Mouse (Mus musculus) stomach, postnatal 0 days (tissue): ENCODE measurements at regions not wholly inside any gene's neighbourhood (a gene's known extent, or its start where the extent isn't known, plus 50 kb on each side); places are given as distances from the start of the nearest gene placed in this dataset.

ENCODE experiments used
- ATAC-seq: fragments of 200-750 bp; cut with Nextera tagmentation; 2 replicates; pipeline ENCODE4 v1.8.0; 2017; ENCODE audit not compliant: low FRiP score, low TSS enrichment
- DNase-seq: peaks from one replicate; pipeline ENCODE4 v3.0.0-alpha.2; 2016; ENCODE audit warnings: low spot score
- H3K27ac ChIP-seq: fragments of 300-500 bp; sonication (generic); replicated peaks from 2 replicates; pipeline ENCODE4 v1.5.1; 2014; ENCODE audit warnings: mild to moderate bottlenecking, control low read depth
- H3K27me3 ChIP-seq: fragments of 300-500 bp; sonication (generic); 2 replicates; pipeline ENCODE4 v1.6.1; 2014; ENCODE audit warnings: low read length; ENCODE audit not compliant: control insufficient read depth, insufficient read depth
- H3K36me3 ChIP-seq: fragments of 300-500 bp; sonication (generic); 2 replicates; pipeline ENCODE4 v1.6.1; 2014; ENCODE audit warnings: low read length, mixed read lengths; ENCODE audit not compliant: control insufficient read depth, insufficient read depth
- H3K4me1 ChIP-seq: fragments of 300-500 bp; sonication (generic); replicated peaks from 2 replicates; pipeline ENCODE4 v1.6.1; 2014; ENCODE audit warnings: antibody characterized with exemption; ENCODE audit not compliant: control insufficient read depth, insufficient read depth
- H3K4me2 ChIP-seq: fragments of 300-500 bp; sonication (generic); replicated peaks from 2 replicates; pipeline ENCODE4 v1.6.1; 2014; ENCODE audit warnings: low read depth, mild to moderate bottlenecking, control low read depth, moderate library complexity
- H3K4me3 ChIP-seq: fragments of 300-500 bp; sonication (generic); 2 replicates; pipeline ENCODE4 v1.5.1; 2014; ENCODE audit warnings: low read depth, low read length, control low read depth
- H3K9ac ChIP-seq: fragments of 300-500 bp; sonication (generic); 2 replicates; pipeline ENCODE4 v1.6.1; 2014; ENCODE audit warnings: mild to moderate bottlenecking, low read length, control low read depth, mixed read lengths
- H3K9me3 ChIP-seq: fragments of 300-500 bp; sonication (generic); 2 replicates; pipeline ENCODE4 v1.6.1; 2016; ENCODE audit warnings: low read length; ENCODE audit not compliant: control insufficient read depth
- CTCF ChIP-seq: IDR thresholded peaks from 2 replicates; pipeline ENCODE4 v1.5.1; 2016; ENCODE audit warnings: antibody characterized with exemption, low read depth, mild to moderate bottlenecking, moderate library complexity
- EP300 ChIP-seq: optimal IDR thresholded peaks from 2 replicates; pipeline ENCODE3; 2016; ENCODE audit warnings: antibody characterized with exemption
- WGBS: fragments of 180-500 bp; shearing (Covaris S2); extraction: QIAGEN DNeasy Blood & Tissue Kit; methylation state at CpG from one replicate; pipeline ENCODE4 v1.1.7; 2014; 5-methylcytosine and 5-hydroxymethylcytosine counted together

GRCm38 (mm10) chr3:120015376-120015775 is 231.1 kb upstream of the Ptbp2 start:
- no peaks in the 10 kb centered on the region for H3K36me3 ChIP-seq
- TF ChIP-seq CTCF = no peak
- TF ChIP-seq EP300 = no peak
- H3K4me3 ChIP-seq = no peak overlapping the region
- H3K27ac ChIP-seq = no peak overlapping the region
- ATAC-seq (no peak), DNase-seq (no peak)
- H3K27me3 ChIP-seq = no peaks in the 10 kb centered on the region
- H3K9me3 ChIP-seq = no peaks in the 10 kb centered on the region
- no peaks in the 10 kb centered on the region for H3K4me1 ChIP-seq
- 85% methylated on average over 7 of the region's 7 CpGs for WGBS
- H3K4me2 ChIP-seq = no peak overlapping the region
- no peak overlapping the region for H3K9ac ChIP-seq

- Histone ChIP-seq H3K4me3 (no peak overlapping the region), H3K36me3 (no peaks in the 10 kb centered on the region), H3K27me3 (no peaks in the 10 kb centered on the region), H3K9me3 (no peaks in the 10 kb centered on the region), H3K9ac (no peak overlapping the region), H3K4me1 (no peaks in the 10 kb centered on the region), H3K27ac (no peak overlapping the region), H3K4me2 (no peak overlapping the region)
- no peak for ATAC-seq
- WGBS = 28% methylated on average over 3 of the region's 3 CpGs
- no peak for DNase-seq
- no peak for TF ChIP-seq CTCF
- TF ChIP-seq EP300 = no peak
Observed at GRCm38 (mm10) chr3:120011861-120012260, 227.6 kb upstream of the Ptbp2 start.

- Histone ChIP-seq H3K9ac (no peak overlapping the region), H3K36me3 (no peaks in the 10 kb centered on the region), H3K27me3 (no peaks in the 10 kb centered on the region), H3K4me3 (no peak overlapping the region), H3K9me3 (no peaks in the 10 kb centered on the region), H3K4me2 (no peak overlapping the region), H3K4me1 (no peaks in the 10 kb centered on the region), H3K27ac (no peak overlapping the region)
- 79% methylated on average over 3 of the region's 3 CpGs for WGBS
- DNase-seq (no peak), ATAC-seq (no peak)
- no peak for TF ChIP-seq EP300
- no peak for TF ChIP-seq CTCF
Observed at GRCm38 (mm10) chr3:120008110-120008509, 223.8 kb upstream of the Ptbp2 start.

GRCm38 (mm10) chr3:120004588-120004987 is 220.3 kb upstream of the Ptbp2 start:
- no peak overlapping the region for H3K9ac ChIP-seq
- no peak overlapping the region for H3K4me3 ChIP-seq
- H3K36me3 ChIP-seq = no peaks in the 10 kb centered on the region
- 90% methylated on average over 3 of the region's 3 CpGs for WGBS
- ATAC-seq (no peak), DNase-seq (no peak)
- H3K9me3 ChIP-seq = no peaks in the 10 kb centered on the region
- no peaks in the 10 kb centered on the region for H3K27me3 ChIP-seq
- no peak overlapping the region for H3K27ac ChIP-seq
- no peaks in the 10 kb centered on the region for H3K4me1 ChIP-seq
- no peak for TF ChIP-seq CTCF
- TF ChIP-seq EP300 = no peak
- H3K4me2 ChIP-seq = no peak overlapping the region

DNA sequence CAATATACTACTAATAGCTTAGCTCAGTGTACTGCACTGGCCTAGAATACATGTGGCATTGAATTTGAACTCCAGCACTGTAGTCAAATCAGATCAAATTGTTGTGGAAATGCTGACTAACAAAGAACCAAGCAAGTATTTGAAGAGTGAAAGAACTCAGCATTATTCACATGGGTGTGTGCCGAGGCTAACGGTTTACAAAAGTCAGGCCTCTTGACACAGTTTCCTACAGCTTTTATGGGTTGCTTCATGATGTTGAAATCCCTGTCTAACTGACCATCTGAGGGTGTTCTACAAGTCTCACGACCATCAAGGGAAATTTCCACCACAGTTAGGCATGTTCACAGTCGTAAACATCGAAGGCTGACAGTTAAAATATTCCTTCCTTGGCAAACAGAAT is 216.0 kb upstream of the Ptbp2 start:
- H3K4me2 ChIP-seq = no peak overlapping the region
- DNase-seq (no peak), ATAC-seq (no peak)
- no peak for TF ChIP-seq CTCF
- TF ChIP-seq EP300 = no peak
- H3K36me3 ChIP-seq = no peaks in the 10 kb centered on the region
- 35% methylated on average over 5 of the region's 5 CpGs for WGBS
- H3K9ac ChIP-seq = no peak overlapping the region
- H3K4me3 ChIP-seq = no peak overlapping the region
- no peaks in the 10 kb centered on the region for H3K27me3 ChIP-seq
- H3K9me3 ChIP-seq = no peaks in the 10 kb centered on the region
- no peak overlapping the region for H3K27ac ChIP-seq
- H3K4me1 ChIP-seq = no peaks in the 10 kb centered on the region

DNA sequence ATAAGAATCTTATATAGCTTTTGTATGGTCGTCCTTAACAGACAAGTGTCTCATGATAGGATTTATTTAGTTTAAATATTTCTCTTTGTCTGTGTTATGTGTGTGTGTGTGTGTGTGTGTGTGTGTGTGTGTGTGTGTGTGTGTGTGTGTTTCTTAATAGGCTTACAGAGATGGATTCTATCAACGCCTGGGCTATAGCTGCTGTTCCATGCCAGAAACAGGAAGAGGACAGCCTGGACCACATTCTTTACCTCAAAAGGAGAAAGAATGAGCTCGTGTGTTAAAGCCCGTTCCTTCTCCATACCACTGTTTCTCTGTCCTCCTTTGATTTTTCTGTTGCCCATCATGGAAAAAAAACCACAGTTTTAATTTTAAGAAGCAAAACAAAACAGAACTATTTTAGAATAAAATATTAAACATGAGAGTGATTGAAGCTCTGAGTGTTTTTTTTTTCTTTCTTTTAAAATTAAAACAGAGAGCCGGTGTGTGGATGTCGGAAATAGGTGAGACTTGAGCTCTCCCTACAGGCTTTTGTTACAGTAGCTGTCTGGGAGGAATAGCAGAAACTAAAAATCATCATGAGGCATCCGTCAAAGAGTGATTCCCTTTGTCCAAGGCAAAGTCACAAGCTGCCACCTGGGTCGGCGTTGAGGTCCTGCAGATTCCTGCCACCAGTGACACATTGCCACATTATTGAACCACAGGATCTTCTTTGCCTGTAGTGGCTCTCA is 212.2 kb upstream of the Ptbp2 start:
- DNase-seq = no peak
- H3K4me3 ChIP-seq = no peak overlapping the region
- WGBS = 40% methylated on average over 9 of the region's 9 CpGs

More for the DNA sequence above, 212.2 kb upstream of the Ptbp2 start:
- peak overlapping the region; percentile 65 for H3K27ac ChIP-seq
- H3K4me2 ChIP-seq = no peak overlapping the region
- TF ChIP-seq CTCF (peak; percentile 43; the same call in 1 of the 2 replicates), EP300 (no peak)
- H3K27me3 ChIP-seq = no peaks in the 10 kb centered on the region
- H3K9ac ChIP-seq = no peak overlapping the region
- no peaks in the 10 kb centered on the region for H3K4me1 ChIP-seq
- peak; percentile 60; the same call in 1 of the 2 replicates for ATAC-seq
- H3K9me3 ChIP-seq = no peaks in the 10 kb centered on the region
- no peaks in the 10 kb centered on the region for H3K36me3 ChIP-seq
